Mouse (Mus musculus): Measurements from ENCODE around the gene Ear1. TPM values are rescaled to one million over a fixed set of nuclear protein-coding genes. Genes with fewer than 3 reads are reported as not detected.

Ear1 gene
- 0.26 and 0.82 TPM in 2 replicates for polyA plus RNA-seq (2012; rRNA removed; ENCODE audit: low replicate concordance)

GRCm38 (mm10) chr14:43875417-43875816 lies at the start of gene Ear1:
Gene Ear1, minus strand, starts transcription at chr14:43875517.

GRCm38 (mm10) chr14:43924688-43925403 lies 49.5 kb upstream of the Ear1 start, which contains the start of gene Gm8113:
Gene Gm8113, plus strand, starts transcription at chr14:43925390.

GRCm38 (mm10) chr14:43923459-43923858 lies 48.1 kb upstream of the Ear1 start, which contains the start of gene Ear10:
Gene Ear10, minus strand, starts transcription at chr14:43923559.

GRCm38 (mm10) chr14:43784645-43785044 lies 90.7 kb downstream of the Ear1 start, which contains the start of gene Gm8180:
Gene Gm8180, minus strand, starts transcription at chr14:43784745.

Other genes with a start within 250 kb of the Ear1 start
- gene Gm8165, start 198.3 kb downstream of the Ear1 start, polyA plus RNA-seq (2012; rRNA removed; ENCODE audit: low replicate concordance), result not detected in 2 replicates
- gene Gm7324, start 177.7 kb downstream of the Ear1 start, polyA plus RNA-seq (2012; rRNA removed; ENCODE audit: low replicate concordance), result 0.45 TPM in 1 of 2 replicates, not detected in the other
- gene Gm16506, start 148.0 kb downstream of the Ear1 start, polyA plus RNA-seq (2012; rRNA removed; ENCODE audit: low replicate concordance), result not detected in 2 replicates
- not detected in 2 replicates for gene Gm6526, start 127.7 kb downstream of the Ear1 start, polyA plus RNA-seq (2012; rRNA removed; ENCODE audit: low replicate concordance)
- not detected in 2 replicates for gene Gm8180, start 90.8 kb downstream of the Ear1 start, polyA plus RNA-seq (2012; rRNA removed; ENCODE audit: low replicate concordance)
- not detected in 2 replicates for gene Ear10, start 48.0 kb upstream of the Ear1 start, polyA plus RNA-seq (2012; rRNA removed; ENCODE audit: low replicate concordance)
- 1.5 and 5.7 TPM in 2 replicates for gene Gm8113, start 49.9 kb upstream of the Ear1 start, polyA plus RNA-seq (2012; rRNA removed; ENCODE audit: low replicate concordance)
- gene Ang5, start 81.6 kb upstream of the Ear1 start, polyA plus RNA-seq (2012; rRNA removed; ENCODE audit: low replicate concordance), result not detected in 2 replicates
- gene Ang6, start 126.8 kb upstream of the Ear1 start, polyA plus RNA-seq (2012; rRNA removed; ENCODE audit: low replicate concordance), result not detected in 2 replicates
- gene Ear2, start 227.1 kb upstream of the Ear1 start, polyA plus RNA-seq (2012; rRNA removed; ENCODE audit: low replicate concordance), result 23.7 and 46.9 TPM in 2 replicates
- gene Gm3327, start 248.3 kb upstream of the Ear1 start, polyA plus RNA-seq (2012; rRNA removed; ENCODE audit: low replicate concordance), result not detected in 2 replicates

Data from subcutaneous adipose tissue, adult 2 months (tissue).